Comparison of ENCODE assay signal across 8 mouse cellular contexts in the genomic region with DNA sequence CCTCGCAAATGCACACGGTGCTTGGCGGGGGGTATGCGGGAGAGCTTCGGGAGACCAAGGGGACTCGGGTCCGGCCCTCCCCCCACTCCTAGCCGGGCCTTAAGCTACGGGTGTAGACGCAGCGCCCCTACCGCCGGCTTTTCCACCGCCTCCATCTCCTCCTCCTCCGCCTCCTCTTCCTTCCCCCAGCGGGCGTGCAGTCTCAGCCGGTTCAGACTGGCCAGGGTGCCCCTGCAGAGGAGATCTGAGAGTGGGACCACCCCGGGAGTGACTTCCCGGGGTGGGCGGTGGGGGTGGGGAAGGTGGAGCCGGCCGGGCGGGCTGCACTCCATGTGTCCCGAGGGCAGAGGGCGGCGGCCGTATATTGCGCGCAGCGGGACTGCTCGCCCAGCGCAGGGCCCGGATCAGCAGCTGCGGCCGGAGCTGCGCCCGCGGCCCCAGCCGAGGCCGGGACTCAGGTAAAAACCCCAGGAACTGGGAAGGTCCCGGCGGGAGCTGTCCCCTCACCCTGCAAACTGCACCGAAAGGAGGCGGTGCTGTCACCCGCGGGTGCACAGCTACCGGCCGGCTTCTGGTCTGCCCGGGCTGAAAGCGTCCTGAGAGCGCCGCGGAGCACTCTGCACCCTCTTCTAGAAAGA. TPM values are rescaled to one million over a fixed set of nuclear protein-coding genes. Genes with fewer than 3 reads are reported as not detected.
A peak's percentile ranks its signal among the peaks of the same experiment; 100 is the strongest.
DNase-seq lines count a peak whose midpoint lies in the region; ATAC-seq and TF ChIP-seq lines count a peak whose summit lies in the region.

TSS of gene Slc16a9 (plus strand) at position 180 of the 638 bp plus-strand sequence.

- TF ChIP-seq CTCF in ES-Bruce4 (IDR thresholded peaks at IDR 0.05; ENCODE audit: low read depth, low read length), result peak; percentile 0
- no peak for TF ChIP-seq CTCF in bone marrow, adult 2 months (IDR thresholded peaks at IDR 0.05; ENCODE audit: control insufficient read depth, insufficient read depth, low read length)

- peak; percentile 88 for TF ChIP-seq EP300 in ES-Bruce4 (IDR thresholded peaks at IDR 0.05; ENCODE audit: insufficient read depth, low read depth, low read length)

- H3K36me3 ChIP-seq in ES-Bruce4 (ENCODE audit: control insufficient read depth, insufficient read depth, low read length, poor library complexity, severe bottlenecking), result no peaks in the 10 kb centered on the region
- H3K36me3 ChIP-seq in embryonic facial prominence, embryonic 14.5 days (ENCODE audit: control insufficient read depth, insufficient read depth, low read length), result no peaks in the 10 kb centered on the region
- H3K36me3 ChIP-seq in heart, embryonic 13.5 days, result no peaks in the 10 kb centered on the region
- H3K36me3 ChIP-seq in kidney, embryonic 16.5 days (ENCODE audit: insufficient read depth, low read length), result no peaks in the 10 kb centered on the region
- H3K36me3 ChIP-seq in liver, embryonic 16.5 days (ENCODE audit: control insufficient read depth, insufficient read depth), result no peaks in the 10 kb centered on the region
- no peaks in the 10 kb centered on the region for H3K36me3 ChIP-seq in neural tube, embryonic 12.5 days

- H3K4me3 ChIP-seq in ES-Bruce4 (ENCODE audit: low read depth, low read length), result peak within 1 kb of the TSS; percentile 74
- peak within 1 kb of the TSS; percentile 11 for H3K4me3 ChIP-seq in bone marrow, adult 2 months (replicated peaks; ENCODE audit: control insufficient read depth, low read depth, low read length)
- H3K4me3 ChIP-seq in embryonic facial prominence, embryonic 14.5 days (ENCODE audit: low read depth, low read length), result peak within 1 kb of the TSS; percentile 62
- peak within 1 kb of the TSS; percentile 76 for H3K4me3 ChIP-seq in heart, embryonic 13.5 days
- H3K4me3 ChIP-seq in kidney, embryonic 16.5 days (ENCODE audit: low read length), result peak within 1 kb of the TSS; percentile 68
- peak within 1 kb of the TSS; percentile 57 for H3K4me3 ChIP-seq in liver, embryonic 16.5 days (ENCODE audit: low read depth, low read length)
- peak within 1 kb of the TSS; percentile 59 for H3K4me3 ChIP-seq in neural tube, embryonic 12.5 days

- no peaks in the 10 kb centered on the region; the same call in 1 of the 2 replicates for H3K9me3 ChIP-seq in ES-Bruce4 (replicated peaks; ENCODE audit: control insufficient read depth, insufficient read depth, low read length, poor library complexity, severe bottlenecking)
- H3K9me3 ChIP-seq in embryonic facial prominence, embryonic 14.5 days (ENCODE audit: control insufficient read depth, low read length), result no peaks in the 10 kb centered on the region
- H3K9me3 ChIP-seq in heart, embryonic 13.5 days, result no peaks in the 10 kb centered on the region
- no peaks in the 10 kb centered on the region for H3K9me3 ChIP-seq in kidney, embryonic 16.5 days (ENCODE audit: low read length)
- no peaks in the 10 kb centered on the region for H3K9me3 ChIP-seq in liver, embryonic 16.5 days (replicated peaks; ENCODE audit: control insufficient read depth, low read length)
- H3K9me3 ChIP-seq in neural tube, embryonic 12.5 days, result no peaks in the 10 kb centered on the region

- 1% methylated on average over 54 of the region's 54 CpGs for WGBS in bone marrow, adult 2 months
- 0% methylated on average over 33 of the region's 54 CpGs for WGBS in embryonic facial prominence, embryonic 14.5 days
- WGBS in heart, embryonic 13.5 days, result under 1% methylated on average over 54 of the region's 54 CpGs
- WGBS in kidney, embryonic 16.5 days, result under 1% methylated on average over 49 of the region's 54 CpGs
- 0% methylated on average over 51 of the region's 54 CpGs for WGBS in liver, embryonic 16.5 days (ENCODE audit: insufficient replicate concordance)
- under 1% methylated on average over 54 of the region's 54 CpGs for WGBS in neural tube, embryonic 12.5 days

- no peak within 1 kb of the TSS for H3K27ac ChIP-seq in ES-Bruce4 (ENCODE audit: insufficient read depth, low read length)
- peak within 1 kb of the TSS; percentile 39; the same call in 1 of the 2 replicates for H3K27ac ChIP-seq in bone marrow, adult 2 months (ENCODE audit: control insufficient read depth, insufficient read depth, low read depth, low read length, poor library complexity)
- no peak within 1 kb of the TSS for H3K27ac ChIP-seq in embryonic facial prominence, embryonic 14.5 days (replicated peaks; ENCODE audit: low read depth, low read length)
- H3K27ac ChIP-seq in heart, embryonic 13.5 days (replicated peaks), result no peak within 1 kb of the TSS
- peak within 1 kb of the TSS; percentile 54 for H3K27ac ChIP-seq in kidney, embryonic 16.5 days (ENCODE audit: low read length)
- H3K27ac ChIP-seq in liver, embryonic 16.5 days (ENCODE audit: low read length), result no peak within 1 kb of the TSS
- H3K27ac ChIP-seq in neural tube, embryonic 12.5 days, result no peak within 1 kb of the TSS

- H3K4me2 ChIP-seq in embryonic facial prominence, embryonic 14.5 days (ENCODE audit: low read depth, low read length), result peak within 1 kb of the TSS; percentile 96
- H3K4me2 ChIP-seq in heart, embryonic 13.5 days, result peak within 1 kb of the TSS; percentile 98
- H3K4me2 ChIP-seq in kidney, embryonic 16.5 days (replicated peaks; ENCODE audit: low read depth, low read length), result peak within 1 kb of the TSS; percentile 93
- H3K4me2 ChIP-seq in liver, embryonic 16.5 days (ENCODE audit: low read depth, low read length), result peak within 1 kb of the TSS; percentile 67
- H3K4me2 ChIP-seq in neural tube, embryonic 12.5 days (replicated peaks), result peak within 1 kb of the TSS; percentile 96

- peak; percentile 85 for DNase-seq in embryonic facial prominence, embryonic 14.5 days (ENCODE audit: low spot score)
- peak; percentile 92 for DNase-seq in yolk sac, embryonic 10.5 days (ENCODE audit: low spot score)

- peaks cover 2% of the 10 kb centered on the region for H3K4me1 ChIP-seq in ES-Bruce4 (ENCODE audit: control insufficient read depth, insufficient read depth, low read length)
- H3K4me1 ChIP-seq in bone marrow, adult 2 months (ENCODE audit: control insufficient read depth, insufficient read depth, low read length), result no peaks in the 10 kb centered on the region
- 0 out of 2 replicates have a peak, but pooled peaks cover 9% of the 10 kb centered on the region for H3K4me1 ChIP-seq in embryonic facial prominence, embryonic 14.5 days (ENCODE audit: control insufficient read depth, insufficient read depth, low read length)
- peaks cover 15% of the 10 kb centered on the region for H3K4me1 ChIP-seq in heart, embryonic 13.5 days
- peaks cover 19% of the 10 kb centered on the region for H3K4me1 ChIP-seq in kidney, embryonic 16.5 days (ENCODE audit: insufficient read depth, low read length)
- no peaks in the 10 kb centered on the region for H3K4me1 ChIP-seq in liver, embryonic 16.5 days (ENCODE audit: control insufficient read depth, low read depth, low read length)
- peaks cover 14% of the 10 kb centered on the region; the same call in 1 of the 2 replicates for H3K4me1 ChIP-seq in neural tube, embryonic 12.5 days

- peak; percentile 94 for ATAC-seq in embryonic facial prominence, embryonic 14.5 days (ENCODE audit: low read depth)
- peak; percentile 68; the same call in 1 of the 2 replicates for ATAC-seq in heart, embryonic 13.5 days (ENCODE audit: extremely low read depth, insufficient number of reproducible peaks, low FRiP score, low TSS enrichment)
- peak; percentile 95 for ATAC-seq in kidney, embryonic 16.5 days (ENCODE audit: low FRiP score, low TSS enrichment)
- ATAC-seq in liver, embryonic 16.5 days (ENCODE audit: low read depth), result peak; percentile 55
- peak; percentile 95 for ATAC-seq in neural tube, embryonic 12.5 days (ENCODE audit: low FRiP score, low read depth)

- no peaks in the 10 kb centered on the region for H3K27me3 ChIP-seq in ES-Bruce4 (ENCODE audit: control insufficient read depth, insufficient read depth, low read length, poor library complexity, severe bottlenecking)
- peaks cover 36% of the 10 kb centered on the region for H3K27me3 ChIP-seq in embryonic facial prominence, embryonic 14.5 days (replicated peaks; ENCODE audit: control insufficient read depth, insufficient read depth, low read length)
- peaks cover 45% of the 10 kb centered on the region for H3K27me3 ChIP-seq in heart, embryonic 13.5 days (replicated peaks)
- 0 out of 2 replicates have a peak, but pooled peaks cover 3% of the 10 kb centered on the region for H3K27me3 ChIP-seq in kidney, embryonic 16.5 days (ENCODE audit: insufficient read depth, low read length)
- peaks cover 27% of the 10 kb centered on the region for H3K27me3 ChIP-seq in liver, embryonic 16.5 days (ENCODE audit: control insufficient read depth, insufficient read depth, low read depth, low read length)
- peaks cover 23% of the 10 kb centered on the region for H3K27me3 ChIP-seq in neural tube, embryonic 12.5 days (replicated peaks)

- H3K9ac ChIP-seq in ES-Bruce4 (ENCODE audit: low read depth, poor library complexity, severe bottlenecking), result peak within 1 kb of the TSS; percentile 36
- H3K9ac ChIP-seq in embryonic facial prominence, embryonic 14.5 days (ENCODE audit: low read depth, low read length), result peak within 1 kb of the TSS; percentile 73
- peak within 1 kb of the TSS; percentile 82 for H3K9ac ChIP-seq in heart, embryonic 13.5 days
- H3K9ac ChIP-seq in kidney, embryonic 16.5 days (replicated peaks; ENCODE audit: low read length), result peak within 1 kb of the TSS; percentile 75
- H3K9ac ChIP-seq in liver, embryonic 16.5 days (ENCODE audit: low read depth, low read length), result peak within 1 kb of the TSS; percentile 43
- peak within 1 kb of the TSS; percentile 66 for H3K9ac ChIP-seq in neural tube, embryonic 12.5 days

- no peak for TF ChIP-seq POLR2A in ES-Bruce4 (IDR thresholded peaks at IDR 0.05; ENCODE audit: insufficient read depth, low read length)
- TF ChIP-seq POLR2A in bone marrow, adult 2 months (IDR thresholded peaks at IDR 0.05; ENCODE audit: borderline replicate concordance, control insufficient read depth, low read depth, low read length), result no peak

RNA-seq across cellular contexts. Expression of gene Slc16a9, which starts in this region (rescaled TPM):
- 5.1 and 5.2 TPM in 2 replicates for polyA plus RNA-seq in ES-Bruce4 (2011; ENCODE audit: insufficient read depth, insufficient read length, low read depth, missing spikeins)
- 1.0 and 1.5 TPM in 2 replicates for polyA plus RNA-seq in bone marrow, adult 2 months (2011; ENCODE audit: insufficient read depth, insufficient read length, low replicate concordance, missing spikeins)
- polyA plus RNA-seq in embryonic facial prominence, embryonic 14.5 days (2014; fragmentation: Nextera tagmentation; extraction: Ambion mirVana), result 6.2 and 7.0 TPM in 2 replicates
- polyA plus RNA-seq in heart, embryonic 13.5 days (2015; fragmentation: Nextera tagmentation; extraction: Ambion mirVana), result 0.94 and 0.97 TPM in 2 replicates
- 5.2 and 5.5 TPM in 2 replicates for polyA plus RNA-seq in kidney, embryonic 16.5 days (2015; fragmentation: Nextera tagmentation; extraction: Ambion mirVana)
- polyA plus RNA-seq in liver, embryonic 16.5 days (2015; fragmentation: Nextera tagmentation; extraction: Ambion mirVana), result 0.55 and 0.61 TPM in 2 replicates
- polyA plus RNA-seq in neural tube, embryonic 12.5 days (2016; fragmentation: Nextera tagmentation; extraction: Ambion mirVana), result 0.63 TPM in 2 replicates

Comparison
In these comparisons a context has a peak if more than half of its experiments do, and no peak if none do; other contexts are left out.
1. Peak in ATAC-seq, H3K4me3 ChIP-seq, H3K9ac ChIP-seq and H3K4me2 ChIP-seq in heart, embryonic 13.5 days; RNA of the gene not detected or under 1 TPM.
2. Peak in ATAC-seq, H3K4me3 ChIP-seq, H3K9ac ChIP-seq and H3K4me2 ChIP-seq in liver, embryonic 16.5 days; RNA of the gene not detected or under 1 TPM.
3. Peak in ATAC-seq, H3K4me3 ChIP-seq, H3K9ac ChIP-seq and H3K4me2 ChIP-seq in neural tube, embryonic 12.5 days; RNA of the gene not detected or under 1 TPM.
4. H3K27ac ChIP-seq: peak in bone marrow, adult 2 months (single experiment) and kidney, embryonic 16.5 days (single experiment); none in ES-Bruce4 (single experiment), embryonic facial prominence, embryonic 14.5 days (single experiment), heart, embryonic 13.5 days (single experiment), liver, embryonic 16.5 days (single experiment) and neural tube, embryonic 12.5 days (single experiment).
5. H3K4me3 ChIP-seq: peak in every context shown above with its lines; median percentile 76 in heart, embryonic 13.5 days; 74 in ES-Bruce4; 68 in kidney, embryonic 16.5 days; 62 in embryonic facial prominence, embryonic 14.5 days; 59 in neural tube, embryonic 12.5 days; 57 in liver, embryonic 16.5 days; 11 in bone marrow, adult 2 months.
6. Peak in every context shown above with its lines, with median percentiles within 50 percentile points of each other: H3K9ac ChIP-seq, ATAC-seq and H3K4me2 ChIP-seq.